Mouse (Mus musculus) layer of hippocampus, adult 8-10 months (tissue): ENCODE data around the gene Tmem126b. TPM values are rescaled to one million over a fixed set of nuclear protein-coding genes. Genes with fewer than 3 reads are reported as not detected.

Experiments used
- DNase-seq, 2 experiments: peaks; one replicate each; pipeline ENCODE4 v3.0.0; 2022; ENCODE audit warnings: low spot score in 2 of 2
- total RNA-seq, 4 experiments: library from RNA; stranded (reverse); gene quantifications; 2 replicates each; pipeline ENCODE4 v1.2.4; 2022

Gene Tmem126b
- total RNA-seq = 10 to 100 TPM; 25.0 to 33.3 (median 28.1) TPM

- DNase-seq = peak; percentile 99
These were observed at the start of gene Tmem126b for GRCm38 (mm10) chr7:90475793-90476312. Tmem126b (minus strand) TSS chr7:90476001.

GRCm38 (mm10) chr7:90512293-90512692 lies 36.5 kb upstream of the Tmem126b start:
- DNase-seq = no peak

GRCm38 (mm10) chr7:90508124-90508523 lies 32.3 kb upstream of the Tmem126b start:
- DNase-seq = no peak

GRCm38 (mm10) chr7:90482607-90483006 lies 6.8 kb upstream of the Tmem126b start:
- no peak for DNase-seq

- DNase-seq = peak; percentile 33 to 50
These were observed 778 bp upstream of the Tmem126b start, which contains the start of gene Dlg2 for GRCm38 (mm10) chr7:90476313-90477245. Dlg2 (plus strand) TSS chr7:90476672.

- DNase-seq = no peak
These were observed 2.3 kb downstream of the Tmem126b start for GRCm38 (mm10) chr7:90473511-90473910.

- DNase-seq = no peak
These were observed 14.4 kb downstream of the Tmem126b start for GRCm38 (mm10) chr7:90461441-90461840.

GRCm38 (mm10) chr7:90460930-90461329 lies 14.9 kb downstream of the Tmem126b start:
- DNase-seq = no peak

GRCm38 (mm10) chr7:90460330-90460729 lies 15.5 kb downstream of the Tmem126b start:
- no peak for DNase-seq

GRCm38 (mm10) chr7:90457517-90457916 lies 18.3 kb downstream of the Tmem126b start:
- no peak for DNase-seq

GRCm38 (mm10) chr7:90456845-90457468 lies 18.8 kb downstream of the Tmem126b start, which contains the start of gene Tmem126a:
Tmem126a (minus strand) TSS chr7:90457229.
- DNase-seq = peak; percentile 77 to 80

GRCm38 (mm10) chr7:90456149-90456844 lies 19.5 kb downstream of the Tmem126b start:
- no peak for DNase-seq

GRCm38 (mm10) chr7:90444206-90444605 lies 31.6 kb downstream of the Tmem126b start:
- no peak for DNase-seq

GRCm38 (mm10) chr7:90443101-90444091 lies 32.4 kb downstream of the Tmem126b start:
- peak; percentile 39 to 49 for DNase-seq

GRCm38 (mm10) chr7:90442518-90443080 lies 33.2 kb downstream of the Tmem126b start, which contains the start of gene Crebzf:
Crebzf (plus strand) TSS chr7:90442729.
- peak; percentile 95 for DNase-seq

GRCm38 (mm10) chr7:90442070-90442469 lies 33.7 kb downstream of the Tmem126b start:
- no peak for DNase-seq

GRCm38 (mm10) chr7:90440044-90440443 lies 35.8 kb downstream of the Tmem126b start:
- DNase-seq = no peak

GRCm38 (mm10) chr7:90432221-90432620 lies 43.6 kb downstream of the Tmem126b start:
- DNase-seq = no peak

GRCm38 (mm10) chr7:90427006-90427405 lies 48.8 kb downstream of the Tmem126b start:
- DNase-seq = no peak
